Mouse (Mus musculus) heart, postnatal 10 days (tissue): ENCODE results near the gene Pbld1. TPM values are rescaled to one million over a fixed set of nuclear protein-coding genes. Genes with fewer than 3 reads are reported as not detected.
"Not testable (repeated sequence)": the region's sequence is repeated elsewhere in the genome, so short reads cannot be mapped to it uniquely, and the experiment has no call there.

Source experiments
- DNase-seq, 2 experiments: peaks; one replicate each; pipeline ENCODE4 v3.0.0; 2021
- intact Hi-C: fragments of 180-260 bp; cut with DNase I; formaldehyde crosslinking; loops from one replicate; pipeline ENCODE4 v1.15.1; 2025
- total RNA-seq, 2 experiments: library from RNA; stranded (reverse); gene quantifications; 2 replicates each; pipeline ENCODE4 v1.2.3; 2021

The Pbld1 gene
- total RNA-seq, 2 experiments from 2014 or later: 0.60 to 0.92 TPM

- DNase-seq: no peak
- intact Hi-C loops: no loop called here
Measured at GRCm38 (mm10) chr10:63038571-63039320, 21.2 kb upstream of the Pbld1 start.

- DNase-seq: no peak
- intact Hi-C loops: no loop called here
Measured at GRCm38 (mm10) chr10:63039867-63040628, 19.9 kb upstream of the Pbld1 start.

GRCm38 (mm10) chr10:63043154-63043553 lies 16.8 kb upstream of the Pbld1 start:
- intact Hi-C loops: loop anchor here (1.0 kb wide), 1 partner anchor 23 kb away; no protein-coding TSS in a partner anchor

GRCm38 (mm10) chr10:63047751-63048150 lies 12.2 kb upstream of the Pbld1 start:
- no peak for DNase-seq
- intact Hi-C loops: no loop called here

More at GRCm38 (mm10) chr10:63043154-63043553, 16.8 kb upstream of the Pbld1 start:
- DNase-seq: no peak

- intact Hi-C loops: no loop called here
- DNase-seq: no peak
Measured at GRCm38 (mm10) chr10:63049106-63049505, 10.9 kb upstream of the Pbld1 start.

GRCm38 (mm10) chr10:63051267-63051666 lies 8.7 kb upstream of the Pbld1 start:
- DNase-seq: no peak
- intact Hi-C loops: no loop called here

GRCm38 (mm10) chr10:63052011-63052410 lies 8.0 kb upstream of the Pbld1 start:
- intact Hi-C loops: no loop called here
- DNase-seq: no peak

GRCm38 (mm10) chr10:63053007-63053406 lies 7.0 kb upstream of the Pbld1 start:
- DNase-seq: no peak
- intact Hi-C loops: no loop called here

GRCm38 (mm10) chr10:63054071-63054470 lies 5.9 kb upstream of the Pbld1 start:
- intact Hi-C loops, DNase-seq: not testable (repeated sequence)

GRCm38 (mm10) chr10:63054586-63054985 lies 5.4 kb upstream of the Pbld1 start:
- DNase-seq: no peak
- intact Hi-C loops: no loop called here

- intact Hi-C loops: no loop called here
- DNase-seq: peak; percentile 14 to 19
Measured at GRCm38 (mm10) chr10:63056966-63057750, 2.8 kb upstream of the Pbld1 start.

GRCm38 (mm10) chr10:63060406-63060805 lies 444 bp downstream of the Pbld1 start:
- peak; percentile 29 to 30 for DNase-seq
- intact Hi-C loops: no loop called here

- intact Hi-C loops: no loop called here
- no peak for DNase-seq
Measured at GRCm38 (mm10) chr10:63061266-63061665, 1.3 kb downstream of the Pbld1 start.

- no peak for DNase-seq
- intact Hi-C loops: no loop called here
Measured at GRCm38 (mm10) chr10:63062696-63063095, 2.7 kb downstream of the Pbld1 start.

- intact Hi-C loops: no loop called here
- no peak for DNase-seq
Measured at GRCm38 (mm10) chr10:63063365-63063764, 3.4 kb downstream of the Pbld1 start.

GRCm38 (mm10) chr10:63064516-63064915 lies 4.6 kb downstream of the Pbld1 start:
- intact Hi-C loops: no loop called here
- no peak for DNase-seq

- intact Hi-C loops: no loop called here
- DNase-seq: no peak
Measured at GRCm38 (mm10) chr10:63065561-63065960, 5.6 kb downstream of the Pbld1 start.

- DNase-seq: peak; percentile 85 to 89
- intact Hi-C loops: loop anchor here (1.0 kb wide), 2 partner anchors 23 to 42 kb away; partner anchors contain the start of genes Hnrnph3 and Pbld2
Measured at GRCm38 (mm10) chr10:63065988-63066387, 6.0 kb downstream of the Pbld1 start.

- intact Hi-C loops: no loop called here
- no peak for DNase-seq
Measured at GRCm38 (mm10) chr10:63086304-63086703, 26.3 kb downstream of the Pbld1 start.

GRCm38 (mm10) chr10:63089103-63089757 lies 29.3 kb downstream of the Pbld1 start:
- intact Hi-C loops: no loop called here
- DNase-seq: no peak
